ENCODE assay signal across 25 mouse cellular contexts in genomic region chr5:113727238-113727637, GRCm38 (mm10). TPM values are rescaled to one million over a fixed set of nuclear protein-coding genes. Genes with fewer than 3 reads are reported as not detected.
DNase-seq lines count a peak whose midpoint lies in the region; ATAC-seq lines count a peak whose summit lies in the region.
"Had no signal": no experiment of that assay in that cellular context is flagged by ENCODE, and none has a peak within 500 bp of the region (broad histone marks: within the 10 kb centered on the region; RNA-seq: fewer than 3 reads in every experiment).

No protein-coding gene starts in this region.

- DNase-seq in cerebellum, adult 11-12 months, result peak; percentile 87
- peak; percentile 75 for DNase-seq in cerebellum, adult 8-10 months
- peak; percentile 80 to 84 for DNase-seq in cerebellum, postnatal 14 days
- no peak for DNase-seq in left cerebral cortex, adult 11 months (ENCODE audit: low spot score)
- no peak for DNase-seq in layer of hippocampus, postnatal 36 days
- DNase-seq: adrenal gland, adult 2 months; adrenal gland, postnatal 25 days; forebrain, postnatal 0 days; gastrocnemius, postnatal 36 days; heart, adult 11 months; heart, postnatal 10 days; heart, postnatal 4 days; kidney, adult 11 months; kidney, adult 9 months had no signal

- no peak overlapping the region for H3K4me2 ChIP-seq in midbrain, embryonic 13.5 days (replicated peaks)
- H3K4me2 ChIP-seq: embryonic facial prominence, embryonic 13.5 days; forebrain, embryonic 12.5 days; hindbrain, embryonic 12.5 days had no signal

- H3K4me3 ChIP-seq in midbrain, embryonic 13.5 days (replicated peaks), result no peak overlapping the region
- H3K4me3 ChIP-seq: embryonic facial prominence, embryonic 13.5 days; forebrain, embryonic 12.5 days; hindbrain, embryonic 12.5 days had no signal

- no peaks in the 10 kb centered on the region for H3K36me3 ChIP-seq in midbrain, embryonic 13.5 days
- H3K36me3 ChIP-seq: embryonic facial prominence, embryonic 13.5 days; forebrain, embryonic 12.5 days; hindbrain, embryonic 12.5 days had no signal

- peaks cover 24% of the 10 kb centered on the region for H3K4me1 ChIP-seq in midbrain, embryonic 13.5 days (replicated peaks)

- ATAC-seq in midbrain, embryonic 13.5 days, result no peak
- ATAC-seq: forebrain, postnatal 0 days; hindbrain, postnatal 0 days had no signal

- WGBS in midbrain, embryonic 13.5 days, result 75% methylated on average over 12 of the region's 12 CpGs

- H3K9ac ChIP-seq in midbrain, embryonic 13.5 days (replicated peaks), result no peak overlapping the region
- H3K9ac ChIP-seq: embryonic facial prominence, embryonic 13.5 days; forebrain, embryonic 12.5 days; forebrain, postnatal 0 days; hindbrain, embryonic 12.5 days had no signal

- H3K9me3 ChIP-seq in midbrain, embryonic 13.5 days, result no peaks in the 10 kb centered on the region
- H3K9me3 ChIP-seq: embryonic facial prominence, embryonic 13.5 days; forebrain, embryonic 12.5 days; hindbrain, embryonic 12.5 days had no signal

- no peak overlapping the region for H3K27ac ChIP-seq in midbrain, embryonic 13.5 days
- H3K27ac ChIP-seq: embryonic facial prominence, embryonic 13.5 days; forebrain, embryonic 12.5 days; hindbrain, embryonic 12.5 days; hindbrain, postnatal 0 days had no signal

- no peaks in the 10 kb centered on the region for H3K27me3 ChIP-seq in midbrain, embryonic 13.5 days
- H3K27me3 ChIP-seq: forebrain, embryonic 12.5 days; hindbrain, embryonic 12.5 days had no signal

RNA-seq across cellular contexts. Expression of gene 1700069L16Rik, which starts 2.7 kb away (rescaled TPM):
- polyA plus RNA-seq in midbrain, embryonic 13.5 days (2015; fragmentation: Nextera tagmentation; extraction: Ambion mirVana), result not detected in 2 replicates
- total RNA-seq in layer of hippocampus, postnatal 36 days (2021), result not detected
- total RNA-seq: adrenal gland, adult 2 months; adrenal gland, postnatal 25 days; ES-E14; forebrain, postnatal 0 days; gastrocnemius, adult 8-10 months; gastrocnemius, postnatal 36 days; heart, postnatal 10 days; heart, postnatal 4 days; hindbrain, postnatal 0 days had no signal
- polyA plus RNA-seq: adrenal gland, adult 2 months; brain, embryonic 14.5 days; cortical plate, adult 2 months; embryonic facial prominence, embryonic 13.5 days; forebrain, embryonic 12.5 days; forebrain, postnatal 0 days; heart, embryonic 14.5 days; hindbrain, embryonic 12.5 days; hindbrain, postnatal 0 days; intestine, embryonic 14.5 days had no signal

RNA-seq across cellular contexts. Expression of gene Ficd, which starts 8.4 kb away (rescaled TPM):
- polyA plus RNA-seq in midbrain, embryonic 13.5 days (2015; fragmentation: Nextera tagmentation; extraction: Ambion mirVana), result 7.2 and 7.8 TPM in 2 replicates
- total RNA-seq in layer of hippocampus, postnatal 36 days (2021), result 10 to 100 TPM; 11.8 to 12.6 TPM

RNA-seq across cellular contexts. Expression of gene Sart3, which starts 45.1 kb away (rescaled TPM):
- polyA plus RNA-seq in midbrain, embryonic 13.5 days (2015; fragmentation: Nextera tagmentation; extraction: Ambion mirVana), result 51.1 and 58.5 TPM in 2 replicates
- total RNA-seq in layer of hippocampus, postnatal 36 days (2021), result 10 to 100 TPM; 51.2 to 56.8 TPM

RNA-seq across cellular contexts. Expression of gene Iscu, which starts 45.3 kb away (rescaled TPM):
- 93.0 and 101 TPM in 2 replicates for polyA plus RNA-seq in midbrain, embryonic 13.5 days (2015; fragmentation: Nextera tagmentation; extraction: Ambion mirVana)
- total RNA-seq in layer of hippocampus, postnatal 36 days (2021), result 100 to 1,000 TPM; 110 to 126 TPM

Comparison
In these comparisons a context has a peak if more than half of its experiments do, and no peak if none do; other contexts are left out.
1. DNase-seq: peak in cerebellum, adult 11-12 months (single experiment), cerebellum, adult 8-10 months (single experiment) and cerebellum, postnatal 14 days (2 of 2); none in left cerebral cortex, adult 11 months (single experiment) and layer of hippocampus, postnatal 36 days (0 of 2).